Mouse (Mus musculus) ES-Bruce4 (cell line): ENCODE data around the gene Epc2.

Experiments used
- CTCF ChIP-seq: IDR thresholded peaks from one replicate; pipeline ENCODE4 v1.8.1; 2011; ENCODE audit warnings: low read depth, low read length
- EP300 ChIP-seq: IDR thresholded peaks from 2 replicates; pipeline ENCODE4 v1.6.1; 2011; ENCODE audit warnings: low read depth, low read length; ENCODE audit not compliant: insufficient read depth
- POLR2A ChIP-seq: IDR thresholded peaks from one replicate; pipeline ENCODE4 v1.8.1; 2011; ENCODE audit warnings: low read length; ENCODE audit not compliant: insufficient read depth

- no peak for TF ChIP-seq POLR2A
- TF ChIP-seq CTCF, result no peak
- TF ChIP-seq EP300, result no peak
Observed at GRCm38 (mm10) chr2:49590450-49590849, 139.2 kb downstream of the Epc2 start.
